Mouse (Mus musculus) olfactory bulb, adult 2 months (tissue): ENCODE data around the gene Hmgcs1.

ENCODE experiments used
- CTCF ChIP-seq: fragments of 200-500 bp; IDR thresholded peaks from 2 replicates; pipeline ENCODE4 v1.5.1; 2012; ENCODE audit warnings: low read depth, mild to moderate bottlenecking, low read length, moderate library complexity; ENCODE audit not compliant: insufficient read depth
- POLR2A ChIP-seq: fragments of 200-500 bp; IDR thresholded peaks from 2 replicates; pipeline ENCODE4 v1.6.1; 2012; ENCODE audit warnings: mild to moderate bottlenecking, low read depth, low read length, moderate library complexity; ENCODE audit not compliant: insufficient read depth

GRCm38 (mm10) chr13:119741390-119742237, 51.4 kb downstream of the Hmgcs1 start:
- no peak for TF ChIP-seq CTCF
- no peak for TF ChIP-seq POLR2A
